Mouse (Mus musculus) hindbrain, postnatal 0 days (tissue): ENCODE measurements around the gene Wnt2. TPM values are rescaled to one million over a fixed set of nuclear protein-coding genes. Genes with fewer than 3 reads are reported as not detected.

Experiments
- ATAC-seq: fragments of 200-750 bp; cut with Nextera tagmentation; 2 replicates; pipeline ENCODE4 v1.8.0; 2017; ENCODE audit warnings: mild to moderate bottlenecking, moderate TSS enrichment, moderate library complexity
- DNase-seq: peaks from one replicate; pipeline ENCODE4 v3.0.0-alpha.2; 2015; ENCODE audit warnings: low spot score
- H3K27ac ChIP-seq: fragments of 300-500 bp; sonication (generic); 2 replicates; pipeline ENCODE4 v1.5.1; 2014; ENCODE audit warnings: mild to moderate bottlenecking
- H3K27me3 ChIP-seq: fragments of 300-500 bp; sonication (generic); 2 replicates; pipeline ENCODE4 v1.6.1; 2014; ENCODE audit warnings: low read length, mixed read lengths; ENCODE audit not compliant: insufficient read depth
- H3K36me3 ChIP-seq: fragments of 300-500 bp; sonication (generic); 2 replicates; pipeline ENCODE4 v1.6.1; 2014; ENCODE audit warnings: low read length, mixed read lengths; ENCODE audit not compliant: insufficient read depth
- H3K4me1 ChIP-seq: fragments of 300-500 bp; sonication (generic); 2 replicates; pipeline ENCODE4 v1.6.1; 2014; ENCODE audit warnings: antibody characterized with exemption, low read length, mixed read lengths; ENCODE audit not compliant: insufficient read depth
- H3K4me2 ChIP-seq: fragments of 300-500 bp; sonication (generic); 2 replicates; pipeline ENCODE4 v1.6.1; 2014; ENCODE audit warnings: low read depth, mild to moderate bottlenecking, low read length, moderate library complexity, mixed read lengths
- H3K4me3 ChIP-seq: fragments of 300-500 bp; sonication (generic); 2 replicates; pipeline ENCODE4 v1.5.1; 2014; ENCODE audit warnings: low read length
- H3K9ac ChIP-seq: fragments of 300-500 bp; sonication (generic); replicated peaks from 2 replicates; pipeline ENCODE4 v1.6.1; 2014; ENCODE audit warnings: mild to moderate bottlenecking, low read length, moderate library complexity, mixed read lengths
- H3K9me3 ChIP-seq: fragments of 300-500 bp; sonication (generic); 2 replicates; pipeline ENCODE4 v1.6.1; 2016; ENCODE audit warnings: low read length, mixed read lengths
- CTCF ChIP-seq: IDR thresholded peaks from 2 replicates; pipeline ENCODE4 v1.5.1; 2016; ENCODE audit warnings: antibody characterized with exemption, control low read depth, low read depth
- WGBS: fragments of 180-500 bp; shearing (Covaris S2); extraction: QIAGEN DNeasy Blood & Tissue Kit; methylation state at CpG from one replicate; pipeline ENCODE4 v1.1.7; 2014; 5-methylcytosine and 5-hydroxymethylcytosine counted together
- polyA plus RNA-seq: library from polyadenylated mRNA; unstranded; fragments of >200 nt; fragmentation: Nextera tagmentation; extraction: Ambion mirVana; gene quantifications from 2 replicates; pipeline ENCODE4 v1.2.1, GENCODE M21; 2015
- total RNA-seq: library from RNA; depleted of rRNA; stranded (reverse); fragments of >200 nt; gene quantifications from 2 replicates; pipeline ENCODE4 v1.2.3, GENCODE M21; 2014

Gene Wnt2
- total and polyA plus RNA-seq, 2 experiments from 2014 or later, result 0.33 to 1.2 TPM

DNA sequence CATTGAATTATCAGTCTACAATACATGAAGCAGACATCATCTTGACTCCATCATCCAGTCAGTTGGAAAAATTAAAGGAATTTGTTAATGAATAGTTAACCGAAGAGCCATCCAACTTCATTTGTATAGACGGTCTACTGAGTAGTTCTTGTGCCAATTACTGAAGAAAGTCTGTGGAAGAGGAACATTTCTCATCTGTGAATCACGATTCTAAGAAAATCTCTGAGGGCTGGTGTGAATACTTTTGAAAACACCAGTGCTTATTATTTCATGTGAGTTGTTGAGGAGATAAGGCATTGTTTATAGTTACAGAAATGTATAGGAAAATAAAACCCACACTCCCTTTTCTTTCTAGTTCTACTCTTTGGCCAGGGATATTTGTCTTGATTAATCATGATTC, 51.5 kb downstream of the Wnt2 start:
- no peaks in the 10 kb centered on the region for H3K9me3 ChIP-seq
- H3K27me3 ChIP-seq, result no peaks in the 10 kb centered on the region
- H3K4me3 ChIP-seq, result no peak overlapping the region
- no peak for TF ChIP-seq CTCF
- no peaks in the 10 kb centered on the region for H3K36me3 ChIP-seq
- no peaks in the 10 kb centered on the region for H3K4me1 ChIP-seq
- H3K4me2 ChIP-seq, result no peak overlapping the region
- no peak overlapping the region for H3K9ac ChIP-seq
- DNase-seq (no peak), ATAC-seq (no peak)
- H3K27ac ChIP-seq, result no peak overlapping the region
- 77% methylated on average over 3 of the region's 3 CpGs for WGBS

GRCm38 (mm10) chr6:17978324-17978723, 52.1 kb downstream of the Wnt2 start:
- TF ChIP-seq CTCF, result no peak
- H3K27ac ChIP-seq, result no peak overlapping the region
- 68% methylated on average over 5 of the region's 5 CpGs for WGBS
- no peaks in the 10 kb centered on the region for H3K36me3 ChIP-seq
- DNase-seq, result no peak
- no peak for ATAC-seq
- H3K9ac ChIP-seq, result no peak overlapping the region
- H3K4me3 ChIP-seq, result no peak overlapping the region
- H3K9me3 ChIP-seq, result no peaks in the 10 kb centered on the region
- H3K4me2 ChIP-seq, result no peak overlapping the region
- H3K4me1 ChIP-seq, result no peaks in the 10 kb centered on the region
- H3K27me3 ChIP-seq, result no peaks in the 10 kb centered on the region

GRCm38 (mm10) chr6:17977165-17977564, 53.2 kb downstream of the Wnt2 start:
- Histone ChIP-seq H3K27me3 (no peaks in the 10 kb centered on the region), H3K36me3 (no peaks in the 10 kb centered on the region), H3K27ac (no peak overlapping the region), H3K4me1 (no peaks in the 10 kb centered on the region), H3K4me3 (no peak overlapping the region), H3K9me3 (no peaks in the 10 kb centered on the region), H3K9ac (no peak overlapping the region), H3K4me2 (no peak overlapping the region)
- no peak for DNase-seq
- WGBS, result 66% methylated on average over 1 of the region's 1 CpGs
- TF ChIP-seq CTCF, result no peak
- no peak for ATAC-seq

- H3K9ac ChIP-seq, result no peak overlapping the region
Measured at GRCm38 (mm10) chr6:17974416-17974815, 56.0 kb downstream of the Wnt2 start.

DNA sequence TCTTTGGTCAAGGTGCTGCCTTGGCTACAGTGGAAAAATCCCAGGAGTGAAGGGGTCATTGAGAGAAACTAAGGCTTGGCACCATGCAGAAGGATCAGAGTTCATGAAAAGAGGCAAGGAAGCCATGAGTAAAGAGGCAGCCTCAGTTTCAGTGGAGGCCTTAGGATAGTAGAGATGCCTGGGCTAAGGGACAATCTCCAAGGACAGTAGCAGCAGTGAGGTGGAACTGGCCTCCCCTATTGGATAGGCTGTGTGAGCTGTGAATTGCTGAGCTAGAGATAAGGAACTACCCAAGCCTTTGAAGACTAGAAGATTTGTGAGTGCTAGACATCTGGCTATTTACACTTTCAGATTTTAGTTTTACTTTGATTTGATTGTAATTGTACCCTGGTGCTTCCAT, 59.0 kb downstream of the Wnt2 start:
- Histone ChIP-seq H3K9ac (no peak overlapping the region), H3K27me3 (no peaks in the 10 kb centered on the region), H3K9me3 (no peaks in the 10 kb centered on the region), H3K27ac (no peak overlapping the region), H3K4me3 (no peak overlapping the region), H3K36me3 (no peaks in the 10 kb centered on the region), H3K4me1 (no peaks in the 10 kb centered on the region), H3K4me2 (no peak overlapping the region)
- no peak for DNase-seq
- TF ChIP-seq CTCF, result no peak
- ATAC-seq, result no peak

More at GRCm38 (mm10) chr6:17974416-17974815, 56.0 kb downstream of the Wnt2 start:
- ATAC-seq (no peak), DNase-seq (peak; percentile 62)
- Histone ChIP-seq H3K4me1 (no peaks in the 10 kb centered on the region), H3K36me3 (no peaks in the 10 kb centered on the region), H3K4me3 (no peak overlapping the region), H3K27ac (no peak overlapping the region), H3K9me3 (no peaks in the 10 kb centered on the region), H3K4me2 (no peak overlapping the region), H3K27me3 (no peaks in the 10 kb centered on the region)
- WGBS, result 52% methylated on average over 3 of the region's 3 CpGs
- no peak for TF ChIP-seq CTCF

GRCm38 (mm10) chr6:17969815-17970214, 60.6 kb downstream of the Wnt2 start:
- H3K9ac ChIP-seq, result no peak overlapping the region
- no peak for DNase-seq
- H3K4me2 ChIP-seq, result no peak overlapping the region
- no peak overlapping the region for H3K27ac ChIP-seq
- no peak for TF ChIP-seq CTCF
- no peaks in the 10 kb centered on the region for H3K27me3 ChIP-seq
- no peaks in the 10 kb centered on the region for H3K9me3 ChIP-seq
- no peaks in the 10 kb centered on the region for H3K36me3 ChIP-seq
- no peak for ATAC-seq
- 76% methylated on average over 1 of the region's 1 CpGs for WGBS
- no peak overlapping the region for H3K4me3 ChIP-seq
- H3K4me1 ChIP-seq, result no peaks in the 10 kb centered on the region

- Histone ChIP-seq H3K4me2 (no peak overlapping the region), H3K36me3 (no peaks in the 10 kb centered on the region), H3K27ac (no peak overlapping the region), H3K9me3 (no peaks in the 10 kb centered on the region), H3K27me3 (no peaks in the 10 kb centered on the region), H3K4me1 (no peaks in the 10 kb centered on the region), H3K4me3 (no peak overlapping the region), H3K9ac (no peak overlapping the region)
- peak; percentile 77 for DNase-seq
- no peak for TF ChIP-seq CTCF
- peak; percentile 94 for ATAC-seq
- WGBS, result 39% methylated on average over 1 of the region's 1 CpGs
Measured at GRCm38 (mm10) chr6:17968467-17969144, 61.8 kb downstream of the Wnt2 start.
